ENCODE assay signal across 26 mouse cellular contexts in the genomic region with DNA sequence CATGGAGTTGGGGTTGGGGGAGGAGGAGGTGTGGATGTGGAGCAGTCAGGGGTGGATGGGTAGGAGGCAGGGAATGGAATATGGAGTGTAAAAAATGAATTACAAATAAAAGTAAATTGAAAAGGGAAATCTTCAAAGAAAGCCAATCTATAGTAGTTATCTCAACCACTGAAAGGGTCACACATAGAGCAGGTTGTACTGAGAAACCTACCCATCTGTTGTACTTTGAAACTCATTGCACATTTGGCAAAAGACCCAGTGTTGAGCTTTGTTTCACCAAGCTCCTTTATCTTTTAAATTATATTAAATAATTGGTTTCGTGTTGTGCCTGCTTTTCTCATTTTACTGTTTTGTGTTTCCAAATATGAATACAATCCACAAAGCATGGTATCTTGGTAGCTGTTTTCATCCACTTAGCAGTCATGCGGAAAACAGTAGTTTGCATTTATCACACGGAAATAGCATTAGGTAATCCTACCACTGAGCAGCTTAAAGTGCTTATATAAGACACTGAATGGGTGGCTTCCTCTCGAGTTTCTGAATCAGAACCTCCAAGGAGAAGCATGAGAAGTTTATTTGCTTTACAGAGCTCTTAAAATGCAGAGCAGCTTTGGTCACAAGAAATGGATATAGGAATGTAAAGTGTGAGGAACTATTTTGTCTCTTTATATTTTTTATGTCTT. TPM values are rescaled to one million over a fixed set of nuclear protein-coding genes. Genes with fewer than 3 reads are reported as not detected.
DNase-seq lines count a peak whose midpoint lies in the region; ATAC-seq and TF ChIP-seq lines count a peak whose summit lies in the region.
"Had no signal": no experiment of that assay in that cellular context is flagged by ENCODE, and none has a peak within 500 bp of the region (broad histone marks: within the 10 kb centered on the region; RNA-seq: fewer than 3 reads in every experiment).

No protein-coding gene starts in this region.

- H3K4me2 ChIP-seq in neural tube, embryonic 15.5 days: no peak overlapping the region
- H3K4me2 ChIP-seq: embryonic facial prominence, embryonic 12.5 days; forebrain, embryonic 13.5 days; heart, embryonic 12.5 days; heart, embryonic 15.5 days; hindbrain, embryonic 13.5 days; intestine, embryonic 15.5 days had no signal

- no peaks in the 10 kb centered on the region for H3K36me3 ChIP-seq in kidney, adult 2 months (ENCODE audit: control insufficient read depth, insufficient read depth, low read length)
- no peaks in the 10 kb centered on the region for H3K36me3 ChIP-seq in neural tube, embryonic 15.5 days
- H3K36me3 ChIP-seq: embryonic facial prominence, embryonic 12.5 days; forebrain, embryonic 10.5 days; heart, embryonic 12.5 days; heart, embryonic 15.5 days; hindbrain, embryonic 10.5 days; hindbrain, embryonic 13.5 days; intestine, embryonic 15.5 days had no signal

- H3K27ac ChIP-seq in kidney, adult 2 months (ENCODE audit: insufficient read depth, low read depth, low read length): no peak overlapping the region
- H3K27ac ChIP-seq in neural tube, embryonic 15.5 days (replicated peaks): no peak overlapping the region
- H3K27ac ChIP-seq: embryonic facial prominence, embryonic 12.5 days; forebrain, embryonic 10.5 days; forebrain, embryonic 13.5 days; heart, embryonic 15.5 days; hindbrain, embryonic 10.5 days; hindbrain, embryonic 13.5 days; intestine, embryonic 15.5 days had no signal

- no peaks in the 10 kb centered on the region for H3K27me3 ChIP-seq in kidney, adult 2 months (replicated peaks; ENCODE audit: control insufficient read depth, insufficient read depth, low read length)
- no peaks in the 10 kb centered on the region for H3K27me3 ChIP-seq in neural tube, embryonic 15.5 days (replicated peaks)
- H3K27me3 ChIP-seq: embryonic facial prominence, embryonic 12.5 days; forebrain, embryonic 13.5 days; heart, embryonic 12.5 days; heart, embryonic 15.5 days; hindbrain, embryonic 13.5 days; intestine, embryonic 15.5 days had no signal

- WGBS in kidney, adult 2 months: 49% methylated on average over 4 of the region's 4 CpGs
- 70% methylated on average over 4 of the region's 4 CpGs for WGBS in neural tube, embryonic 15.5 days

- ATAC-seq in neural tube, embryonic 15.5 days (ENCODE audit: low FRiP score): no peak
- ATAC-seq: activated CD4-positive, CD25-positive, alpha-beta regulatory T cell, adult 4 months; forebrain, embryonic 13.5 days; forebrain, embryonic 16.5 days; hindbrain, embryonic 16.5 days; intestine, embryonic 15.5 days had no signal

- TF ChIP-seq POLR2A in kidney, adult 2 months (IDR thresholded peaks at IDR 0.05; ENCODE audit: low read depth, low read length): no peak

- H3K4me3 ChIP-seq in kidney, adult 2 months (ENCODE audit: insufficient read depth, low read depth, low read length): no peak overlapping the region
- H3K4me3 ChIP-seq in neural tube, embryonic 15.5 days (replicated peaks): no peak overlapping the region
- H3K4me3 ChIP-seq: embryonic facial prominence, embryonic 12.5 days; forebrain, embryonic 10.5 days; forebrain, embryonic 13.5 days; heart, embryonic 12.5 days; heart, embryonic 15.5 days; hindbrain, embryonic 10.5 days; hindbrain, embryonic 13.5 days; intestine, embryonic 15.5 days had no signal

- DNase-seq in cerebellum, postnatal 10 days: peak; percentile 2 to 9
- DNase-seq in cerebellum, adult 9-11 months: no peak
- peak; percentile 8 for DNase-seq in kidney, adult 2 months
- DNase-seq in kidney, adult 11 months: no peak
- peak; percentile 19 for DNase-seq in brain, adult 2 months (ENCODE audit: low read depth, low spot score)
- peak; percentile 2 for DNase-seq in telencephalon, adult 2 months (ENCODE audit: low read depth, low spot score)
- DNase-seq: adrenal gland, adult 8-10 months; adrenal gland, postnatal 25 days; cerebellum, adult 11 months; cerebellum, adult 2 months; gastrocnemius, postnatal 14 days; heart, adult 11 months; heart, postnatal 10 days; heart, postnatal 36 days had no signal

- no peak for TF ChIP-seq CTCF in kidney, adult 2 months (conservative IDR thresholded peaks at IDR 0.05; ENCODE audit: insufficient read depth, insufficient read length, low read depth, low read length)

- H3K4me1 ChIP-seq in kidney, adult 2 months (ENCODE audit: control insufficient read depth, insufficient read depth, low read length): no peaks in the 10 kb centered on the region
- H3K4me1 ChIP-seq in neural tube, embryonic 15.5 days: no peaks in the 10 kb centered on the region
- H3K4me1 ChIP-seq: embryonic facial prominence, embryonic 12.5 days; forebrain, embryonic 13.5 days; heart, embryonic 12.5 days; heart, embryonic 15.5 days; hindbrain, embryonic 10.5 days; hindbrain, embryonic 13.5 days; intestine, embryonic 15.5 days had no signal

- no peak overlapping the region for H3K9ac ChIP-seq in neural tube, embryonic 15.5 days (replicated peaks)
- H3K9ac ChIP-seq: embryonic facial prominence, embryonic 12.5 days; forebrain, embryonic 13.5 days; heart, embryonic 12.5 days; heart, embryonic 15.5 days; hindbrain, embryonic 13.5 days; intestine, embryonic 15.5 days had no signal

- H3K9me3 ChIP-seq in neural tube, embryonic 15.5 days (replicated peaks): no peaks in the 10 kb centered on the region
- H3K9me3 ChIP-seq: embryonic facial prominence, embryonic 12.5 days; forebrain, embryonic 10.5 days; forebrain, embryonic 13.5 days; heart, embryonic 12.5 days; heart, embryonic 15.5 days; hindbrain, embryonic 10.5 days; hindbrain, embryonic 13.5 days; intestine, embryonic 15.5 days had no signal

RNA-seq across cellular contexts. Expression of gene Ugt2a1, which starts 15.2 kb away (rescaled TPM):
- polyA plus RNA-seq in kidney, adult 2 months (2012; rRNA removed): not detected in 2 replicates
- not detected in 2 replicates for polyA plus RNA-seq in neural tube, embryonic 15.5 days (2015; fragmentation: Nextera tagmentation; extraction: Ambion mirVana)
- polyA plus RNA-seq: activated CD4-positive, CD25-positive, alpha-beta regulatory T cell, adult 4 months; cerebellum, adult 2 months; forebrain, embryonic 10.5 days; forebrain, embryonic 13.5 days; forebrain, embryonic 16.5 days; heart, embryonic 12.5 days; heart, embryonic 15.5 days; hindbrain, embryonic 10.5 days; hindbrain, embryonic 13.5 days; hindbrain, embryonic 16.5 days; intestine, embryonic 15.5 days had no signal

RNA-seq across cellular contexts. Expression of gene Gm43638, which starts 19.3 kb away (rescaled TPM):
- polyA plus RNA-seq in kidney, adult 2 months (2012; rRNA removed): not detected in 2 replicates
- not detected in 2 replicates for polyA plus RNA-seq in neural tube, embryonic 15.5 days (2015; fragmentation: Nextera tagmentation; extraction: Ambion mirVana)
- polyA plus RNA-seq: activated CD4-positive, CD25-positive, alpha-beta regulatory T cell, adult 4 months; cerebellum, adult 2 months; embryonic facial prominence, embryonic 12.5 days; forebrain, embryonic 10.5 days; forebrain, embryonic 13.5 days; forebrain, embryonic 16.5 days; heart, embryonic 12.5 days; heart, embryonic 15.5 days; hindbrain, embryonic 10.5 days; hindbrain, embryonic 13.5 days; hindbrain, embryonic 16.5 days; intestine, embryonic 15.5 days had no signal

RNA-seq across cellular contexts. Expression of gene Ugt2a2, which starts 23.9 kb away (rescaled TPM):
- polyA plus RNA-seq in kidney, adult 2 months (2012; rRNA removed): not detected in 2 replicates
- polyA plus RNA-seq in neural tube, embryonic 15.5 days (2015; fragmentation: Nextera tagmentation; extraction: Ambion mirVana): not detected in 2 replicates
- polyA plus RNA-seq: activated CD4-positive, CD25-positive, alpha-beta regulatory T cell, adult 4 months; cerebellum, adult 2 months; embryonic facial prominence, embryonic 12.5 days; forebrain, embryonic 10.5 days; forebrain, embryonic 13.5 days; heart, embryonic 12.5 days; heart, embryonic 15.5 days; hindbrain, embryonic 10.5 days; hindbrain, embryonic 13.5 days; hindbrain, embryonic 16.5 days; intestine, embryonic 15.5 days had no signal

RNA-seq across cellular contexts. Expression of gene Sult1b1, which starts 32.1 kb away (rescaled TPM):
- polyA plus RNA-seq in kidney, adult 2 months (2012; rRNA removed): 0.72 and 0.92 TPM in 2 replicates
- polyA plus RNA-seq in neural tube, embryonic 15.5 days (2015; fragmentation: Nextera tagmentation; extraction: Ambion mirVana): 0.45 TPM in 1 of 2 replicates, not detected in the other
- polyA plus RNA-seq: activated CD4-positive, CD25-positive, alpha-beta regulatory T cell, adult 4 months; cerebellum, adult 2 months; forebrain, embryonic 10.5 days; forebrain, embryonic 13.5 days; forebrain, embryonic 16.5 days; heart, embryonic 12.5 days; heart, embryonic 15.5 days; hindbrain, embryonic 10.5 days; hindbrain, embryonic 13.5 days; hindbrain, embryonic 16.5 days had no signal

Comparison
In these comparisons a context has a peak if more than half of its experiments do, and no peak if none do; other contexts are left out.
1. DNase-seq: peak in cerebellum, postnatal 10 days (2 of 2), kidney, adult 2 months (single experiment), brain, adult 2 months (single experiment) and telencephalon, adult 2 months (single experiment); none in cerebellum, adult 9-11 months (single experiment) and kidney, adult 11 months (single experiment).